Mouse (Mus musculus) bone marrow macrophage, adult 2 months (primary cell): ENCODE data around the gene Sh3bgrl2.

ENCODE experiments used
- CTCF ChIP-seq: IDR thresholded peaks from 2 replicates; pipeline ENCODE4 v1.5.1; 2012; ENCODE audit warnings: low read depth, mild to moderate bottlenecking, low read length, moderate library complexity
- POLR2A ChIP-seq: IDR thresholded peaks from 2 replicates; pipeline ENCODE4 v1.6.1; 2012; ENCODE audit warnings: mild to moderate bottlenecking, low read depth, low read length, borderline replicate concordance

DNA sequence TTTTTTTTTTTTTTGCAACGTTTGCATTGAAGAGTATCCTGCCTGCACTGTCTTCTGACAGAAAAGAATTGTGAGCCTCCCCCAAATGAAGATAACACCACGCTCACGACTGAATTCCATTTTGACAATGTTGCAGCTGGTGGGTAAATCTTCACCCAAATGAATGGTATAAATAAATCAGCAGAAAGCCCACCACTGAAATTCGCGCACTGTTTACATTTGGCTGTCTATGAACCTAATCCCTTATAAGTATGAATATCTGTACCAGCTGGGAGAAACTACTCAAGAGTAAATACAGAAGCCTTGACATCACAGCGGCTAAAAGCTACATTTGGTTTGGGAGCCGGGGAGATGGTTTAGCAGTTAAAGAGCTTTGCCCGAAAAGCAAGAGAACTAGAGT, 116.8 kb downstream of the Sh3bgrl2 start:
- TF ChIP-seq POLR2A (no peak), CTCF (no peak)
